ENCODE assay signal across 8 mouse cellular contexts in genomic region chr9:21287571-21288402, GRCm38 (mm10). TPM values are rescaled to one million over a fixed set of nuclear protein-coding genes. Genes with fewer than 3 reads are reported as not detected.
A peak's percentile ranks its signal among the peaks of the same experiment; 100 is the strongest.
DNase-seq lines count a peak whose midpoint lies in the region; ATAC-seq and TF ChIP-seq lines count a peak whose summit lies in the region.

Gene Kri1, minus strand, starts transcription at chr9:21287969.

- peaks cover 27% of the 10 kb centered on the region for H3K36me3 ChIP-seq in embryonic facial prominence, embryonic 15.5 days
- H3K36me3 ChIP-seq in limb, embryonic 14.5 days (ENCODE audit: control insufficient read depth, insufficient read depth, low read length) = peaks cover 22% of the 10 kb centered on the region
- peaks cover 16% of the 10 kb centered on the region; the same call in 1 of the 2 replicates for H3K36me3 ChIP-seq in midbrain, postnatal 0 days (ENCODE audit: insufficient read depth, low read length)

- peak within 1 kb of the TSS; percentile 94 for H3K4me3 ChIP-seq in bone marrow, adult 2 months (replicated peaks; ENCODE audit: control insufficient read depth, low read depth, low read length)
- H3K4me3 ChIP-seq in embryonic facial prominence, embryonic 15.5 days (replicated peaks) = peak within 1 kb of the TSS; percentile 80
- peak within 1 kb of the TSS; percentile 83 for H3K4me3 ChIP-seq in limb, embryonic 14.5 days (replicated peaks; ENCODE audit: low read length)
- H3K4me3 ChIP-seq in midbrain, postnatal 0 days (ENCODE audit: low read depth, low read length) = peak within 1 kb of the TSS; percentile 54

- H3K9ac ChIP-seq in embryonic facial prominence, embryonic 15.5 days = peak within 1 kb of the TSS; percentile 84
- H3K9ac ChIP-seq in limb, embryonic 14.5 days (ENCODE audit: low read depth, low read length, severe bottlenecking) = peak within 1 kb of the TSS; percentile 67
- peak within 1 kb of the TSS; percentile 70 for H3K9ac ChIP-seq in midbrain, postnatal 0 days (replicated peaks; ENCODE audit: low read length, poor library complexity, severe bottlenecking)

- H3K27ac ChIP-seq in bone marrow, adult 2 months (ENCODE audit: control insufficient read depth, insufficient read depth, low read depth, low read length, poor library complexity) = peak within 1 kb of the TSS; percentile 94
- peak within 1 kb of the TSS; percentile 94 for H3K27ac ChIP-seq in embryonic facial prominence, embryonic 15.5 days (replicated peaks)
- peak within 1 kb of the TSS; percentile 78 for H3K27ac ChIP-seq in limb, embryonic 14.5 days (replicated peaks; ENCODE audit: low read depth, low read length)
- peak within 1 kb of the TSS; percentile 78 for H3K27ac ChIP-seq in midbrain, postnatal 0 days (ENCODE audit: low read depth, low read length)

- no peaks in the 10 kb centered on the region for H3K27me3 ChIP-seq in embryonic facial prominence, embryonic 15.5 days
- H3K27me3 ChIP-seq in limb, embryonic 14.5 days (ENCODE audit: control insufficient read depth, insufficient read depth, low read length) = no peaks in the 10 kb centered on the region
- H3K27me3 ChIP-seq in midbrain, postnatal 0 days (ENCODE audit: insufficient read depth, low read length) = no peaks in the 10 kb centered on the region

- no peak for TF ChIP-seq CTCF in bone marrow, adult 2 months (IDR thresholded peaks at IDR 0.05; ENCODE audit: control insufficient read depth, insufficient read depth, low read length)
- peak; percentile 20; the same call in 1 of the 2 replicates for TF ChIP-seq CTCF in midbrain, postnatal 0 days (IDR thresholded peaks at IDR 0.05)

- ATAC-seq in embryonic facial prominence, embryonic 15.5 days (ENCODE audit: insufficient number of reproducible peaks, low FRiP score, low TSS enrichment, low read depth) = peak; percentile 80
- ATAC-seq in limb, embryonic 14.5 days (ENCODE audit: low FRiP score, low read depth) = peak; percentile 71
- ATAC-seq in midbrain, postnatal 0 days (ENCODE audit: low FRiP score) = peak; percentile 77

- H3K9me3 ChIP-seq in embryonic facial prominence, embryonic 15.5 days (replicated peaks) = no peaks in the 10 kb centered on the region
- H3K9me3 ChIP-seq in limb, embryonic 14.5 days (ENCODE audit: control insufficient read depth, low read length) = no peaks in the 10 kb centered on the region
- H3K9me3 ChIP-seq in midbrain, postnatal 0 days (ENCODE audit: low read length) = no peaks in the 10 kb centered on the region

- H3K4me2 ChIP-seq in embryonic facial prominence, embryonic 15.5 days (replicated peaks) = peak within 1 kb of the TSS; percentile 76
- peak within 1 kb of the TSS; percentile 85 for H3K4me2 ChIP-seq in limb, embryonic 14.5 days (replicated peaks; ENCODE audit: low read depth, low read length, severe bottlenecking)
- peak within 1 kb of the TSS; percentile 72 for H3K4me2 ChIP-seq in midbrain, postnatal 0 days (ENCODE audit: low read depth, low read length, poor library complexity, severe bottlenecking)

- H3K4me1 ChIP-seq in bone marrow, adult 2 months (ENCODE audit: control insufficient read depth, insufficient read depth, low read length) = peaks cover 6% of the 10 kb centered on the region; the same call in 1 of the 2 replicates
- peaks cover 37% of the 10 kb centered on the region for H3K4me1 ChIP-seq in embryonic facial prominence, embryonic 15.5 days
- H3K4me1 ChIP-seq in limb, embryonic 14.5 days (ENCODE audit: control insufficient read depth, insufficient read depth, low read length) = peaks cover 29% of the 10 kb centered on the region
- H3K4me1 ChIP-seq in midbrain, postnatal 0 days (ENCODE audit: insufficient read depth, low read length) = peaks cover 19% of the 10 kb centered on the region; the same call in 1 of the 2 replicates

- TF ChIP-seq POLR2A in bone marrow, adult 2 months (IDR thresholded peaks at IDR 0.05; ENCODE audit: borderline replicate concordance, control insufficient read depth, low read depth, low read length) = peak; percentile 67
- peak; percentile 72; the same call in 1 of the 2 replicates for TF ChIP-seq POLR2A in limb, embryonic 14.5 days (IDR thresholded peaks at IDR 0.05; ENCODE audit: borderline replicate concordance, extremely low read depth, insufficient read depth, insufficient read length)

- WGBS in bone marrow, adult 2 months = under 1% methylated on average over 59 of the region's 59 CpGs
- WGBS in embryonic facial prominence, embryonic 15.5 days = under 1% methylated on average over 59 of the region's 59 CpGs
- 1% methylated on average over 57 of the region's 59 CpGs for WGBS in limb, embryonic 14.5 days
- under 1% methylated on average over 59 of the region's 59 CpGs for WGBS in midbrain, postnatal 0 days

- peak; percentile 100 for DNase-seq in 416B (ENCODE audit: low read depth)
- peak; percentile 99 for DNase-seq in heart, adult 8-10 months (ENCODE audit: low spot score)
- DNase-seq in kidney, adult 9 months = peak; percentile 99
- DNase-seq in limb, embryonic 14.5 days (ENCODE audit: low spot score) = peak; percentile 99
- DNase-seq in midbrain, postnatal 0 days (ENCODE audit: low spot score) = peak; percentile 99
- DNase-seq in spleen, postnatal 14 days (ENCODE audit: low spot score in 2 of 2) = peak; percentile 95 to 97

RNA-seq across cellular contexts. Expression of gene Kri1, which starts in this region (rescaled TPM):
- polyA plus RNA-seq in bone marrow, adult 2 months (2011; ENCODE audit: insufficient read depth, insufficient read length, low replicate concordance, missing spikeins) = 50.1 and 105 TPM in 2 replicates
- 18.2 and 19.0 TPM in 2 replicates for polyA plus RNA-seq in embryonic facial prominence, embryonic 15.5 days (2015; fragmentation: Nextera tagmentation; extraction: Ambion mirVana)
- 10 to 100 TPM; 16.2 to 18.3 (median 17.3) TPM for total RNA-seq in heart, adult 8-10 months (2022)
- 30.0 and 43.2 TPM in 2 replicates for polyA plus RNA-seq in limb, embryonic 14.5 days (2012; rRNA removed)
- polyA plus RNA-seq in limb, embryonic 14.5 days (2014; fragmentation: Nextera tagmentation; extraction: Ambion mirVana) = 13.7 and 14.5 TPM in 2 replicates
- total RNA-seq in midbrain, postnatal 0 days (2014; rRNA removed) = 21.9 and 25.9 TPM in 2 replicates
- polyA plus RNA-seq in midbrain, postnatal 0 days (2015; fragmentation: Nextera tagmentation; extraction: Ambion mirVana) = 11.7 and 13.0 TPM in 2 replicates

Comparison
In these comparisons a context has a peak if more than half of its experiments do, and no peak if none do; other contexts are left out.
1. Peak in every context shown above with its lines: DNase-seq, ATAC-seq, H3K4me3 ChIP-seq and H3K27ac ChIP-seq.